Mouse (Mus musculus): Measurements from ENCODE around the gene Fasn. TPM values are rescaled to one million over a fixed set of nuclear protein-coding genes. Genes with fewer than 3 reads are reported as not detected.
"Not testable (repeated sequence)": the region's sequence is repeated elsewhere in the genome, so short reads cannot be mapped to it uniquely, and the experiment has no call there.

The Fasn gene
- polyA plus RNA-seq, 1 experiment: 199 TPM

DNA sequence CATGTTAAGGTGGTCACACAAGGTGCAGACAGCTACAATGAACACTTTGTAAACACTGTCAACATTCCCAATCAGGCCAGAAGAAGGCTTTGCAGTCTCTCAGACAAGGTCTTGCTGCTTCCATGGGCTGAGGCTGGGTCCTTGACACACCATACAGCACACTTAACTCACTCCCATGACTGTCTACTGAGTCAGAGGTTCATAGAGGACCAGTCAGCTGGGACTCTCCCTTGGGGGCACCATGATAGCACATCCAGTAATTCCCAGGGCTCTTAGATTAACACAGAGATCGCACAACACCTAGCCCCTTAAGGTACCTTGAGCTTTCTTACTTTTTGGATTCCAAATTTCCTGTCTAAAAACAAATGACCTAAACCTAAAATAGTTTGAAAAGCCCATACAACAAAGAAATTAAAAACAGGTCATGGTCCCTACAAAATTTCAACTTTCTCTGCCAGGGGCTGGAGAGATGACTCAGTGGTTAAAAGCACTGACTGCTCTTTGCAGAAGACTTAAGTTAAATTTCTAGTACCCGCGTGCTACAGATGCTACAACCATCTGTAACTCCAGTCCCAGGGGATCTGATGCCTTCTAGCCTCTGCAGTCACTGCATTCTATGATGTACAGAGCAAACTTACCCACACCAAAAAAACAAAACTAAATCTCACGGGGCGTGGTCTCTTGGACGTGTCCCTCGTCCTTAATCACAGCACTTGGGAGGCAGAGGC, 50.7 kb downstream of the Fasn start:
- Histone ChIP-seq H3K4me3 (ENCODE audit: insufficient read depth, poor library complexity, severe bottlenecking) (no peak overlapping the region), H3K79me3 (ENCODE audit: low read depth) (no peaks in the 10 kb centered on the region), H3K36me3 (ENCODE audit: control insufficient read depth, insufficient read depth) (no peaks in the 10 kb centered on the region), H3K79me2 (ENCODE audit: control insufficient read depth, insufficient read depth) (no peaks in the 10 kb centered on the region), H3ac (ENCODE audit: control insufficient read depth, insufficient read length, low read depth) (no peak overlapping the region), H3K27me3 (ENCODE audit: control insufficient read depth, insufficient read depth, insufficient read length) (no peaks in the 10 kb centered on the region)
- TF ChIP-seq FOSL1 (IDR thresholded peaks at IDR 0.05; ENCODE audit: insufficient read depth, low read length, poor library complexity, severe bottlenecking): peak; percentile 44
- TF ChIP-seq MYOG (IDR thresholded peaks at IDR 0.05; ENCODE audit: control insufficient read depth, extremely low read depth, insufficient read length): no peak

- Histone ChIP-seq H3K27me3 (ENCODE audit: control insufficient read depth, insufficient read depth, insufficient read length) (no peaks in the 10 kb centered on the region), H3K4me3 (ENCODE audit: insufficient read depth, poor library complexity, severe bottlenecking) (no peak overlapping the region), H3K79me3 (ENCODE audit: low read depth) (no peaks in the 10 kb centered on the region), H3ac (ENCODE audit: control insufficient read depth, insufficient read length, low read depth) (no peak overlapping the region), H3K36me3 (ENCODE audit: control insufficient read depth, insufficient read depth) (no peaks in the 10 kb centered on the region), H3K79me2 (ENCODE audit: control insufficient read depth, insufficient read depth) (no peaks in the 10 kb centered on the region)
- TF ChIP-seq CTCF (IDR thresholded peaks at IDR 0.05; ENCODE audit: control insufficient read depth, insufficient read depth, insufficient read length): no peak
- TF ChIP-seq FOSL1 (IDR thresholded peaks at IDR 0.05; ENCODE audit: insufficient read depth, low read length, poor library complexity, severe bottlenecking): no peak
- TF ChIP-seq MYOD1 (IDR thresholded peaks at IDR 0.05; ENCODE audit: control insufficient read depth, insufficient read length, low read depth): no peak
- no peak for TF ChIP-seq USF1 (IDR thresholded peaks at IDR 0.05; ENCODE audit: low read depth)
- no peak for TF ChIP-seq MYOG (IDR thresholded peaks at IDR 0.05; ENCODE audit: control insufficient read depth, extremely low read depth, insufficient read length)
- no peak for TF ChIP-seq CEBPB (IDR thresholded peaks at IDR 0.05; ENCODE audit: low read depth)
- TF ChIP-seq MAX (IDR thresholded peaks at IDR 0.05): no peak
Observed at GRCm38 (mm10) chr11:120772749-120773148, 51.6 kb downstream of the Fasn start.

- TF ChIP-seq USF1 (IDR thresholded peaks at IDR 0.05; ENCODE audit: low read depth) (no peak), FOSL1 (IDR thresholded peaks at IDR 0.05; ENCODE audit: insufficient read depth, low read length, poor library complexity, severe bottlenecking) (no peak), MYOD1 (IDR thresholded peaks at IDR 0.05; ENCODE audit: control insufficient read depth, insufficient read length, low read depth) (no peak), CEBPB (IDR thresholded peaks at IDR 0.05; ENCODE audit: low read depth) (no peak), MYOG (IDR thresholded peaks at IDR 0.05; ENCODE audit: control insufficient read depth, extremely low read depth, insufficient read length) (no peak), MAX (IDR thresholded peaks at IDR 0.05) (no peak), CTCF (IDR thresholded peaks at IDR 0.05; ENCODE audit: control insufficient read depth, insufficient read depth, insufficient read length) (no peak)
Observed at GRCm38 (mm10) chr11:120768206-120768605, 56.1 kb downstream of the Fasn start.

GRCm38 (mm10) chr11:120767023-120767422, 57.3 kb downstream of the Fasn start:
- H3K79me3 ChIP-seq (ENCODE audit: low read depth); H3K27me3 ChIP-seq (ENCODE audit: control insufficient read depth, insufficient read depth, insufficient read length); H3K36me3 ChIP-seq (ENCODE audit: control insufficient read depth, insufficient read depth); H3K4me3 ChIP-seq (ENCODE audit: insufficient read depth, poor library complexity, severe bottlenecking); H3ac ChIP-seq (ENCODE audit: control insufficient read depth, insufficient read length, low read depth); H3K79me2 ChIP-seq (ENCODE audit: control insufficient read depth, insufficient read depth): not testable (repeated sequence)

More at GRCm38 (mm10) chr11:120768206-120768605, 56.1 kb downstream of the Fasn start:
- no peaks in the 10 kb centered on the region for H3K36me3 ChIP-seq (ENCODE audit: control insufficient read depth, insufficient read depth)
- no peaks in the 10 kb centered on the region for H3K27me3 ChIP-seq (ENCODE audit: control insufficient read depth, insufficient read depth, insufficient read length)
- no peak overlapping the region for H3ac ChIP-seq (ENCODE audit: control insufficient read depth, insufficient read length, low read depth)
- H3K79me2 ChIP-seq (ENCODE audit: control insufficient read depth, insufficient read depth): no peaks in the 10 kb centered on the region
- H3K79me3 ChIP-seq (ENCODE audit: low read depth): no peaks in the 10 kb centered on the region
- no peak overlapping the region for H3K4me3 ChIP-seq (ENCODE audit: insufficient read depth, poor library complexity, severe bottlenecking)

GRCm38 (mm10) chr11:120763121-120763999, 61.0 kb downstream of the Fasn start:
- H3ac ChIP-seq (ENCODE audit: control insufficient read depth, insufficient read length, low read depth); H3K79me2 ChIP-seq (ENCODE audit: control insufficient read depth, insufficient read depth); H3K27me3 ChIP-seq (ENCODE audit: control insufficient read depth, insufficient read depth, insufficient read length); H3K79me3 ChIP-seq (ENCODE audit: low read depth); H3K4me3 ChIP-seq (ENCODE audit: insufficient read depth, poor library complexity, severe bottlenecking); H3K36me3 ChIP-seq (ENCODE audit: control insufficient read depth, insufficient read depth): not testable (repeated sequence)

- H3ac ChIP-seq (ENCODE audit: control insufficient read depth, insufficient read length, low read depth); H3K36me3 ChIP-seq (ENCODE audit: control insufficient read depth, insufficient read depth); H3K4me3 ChIP-seq (ENCODE audit: insufficient read depth, poor library complexity, severe bottlenecking); H3K79me3 ChIP-seq (ENCODE audit: low read depth); H3K79me2 ChIP-seq (ENCODE audit: control insufficient read depth, insufficient read depth); H3K27me3 ChIP-seq (ENCODE audit: control insufficient read depth, insufficient read depth, insufficient read length): not testable (repeated sequence)
Observed at GRCm38 (mm10) chr11:120762672-120763041, 61.7 kb downstream of the Fasn start, which contains the start of gene Hmga1b. Hmga1b (plus strand) TSS chr11:120762794.

Data from C2C12 (cell line).